Mouse (Mus musculus) ES-E14 (cell line): ENCODE data around the gene Arhgap28. TPM values are rescaled to one million over a fixed set of nuclear protein-coding genes. Genes with fewer than 3 reads are reported as not detected.

Experiments used
- DNase-seq: peaks from one replicate; pipeline ENCODE4 v3.0.0-alpha.2; 2013; ENCODE audit warnings: low read depth, low spot score
- H3K27ac ChIP-seq: 2 replicates; pipeline ENCODE4 v1.5.1; 2012; ENCODE audit warnings: low read depth, mild to moderate bottlenecking, low read length, moderate library complexity, mixed read lengths; ENCODE audit not compliant: poor library complexity, insufficient read depth, severe bottlenecking
- H3K36me3 ChIP-seq: 2 replicates; pipeline ENCODE4 v1.6.1; 2012; ENCODE audit warnings: mild to moderate bottlenecking, low read length, moderate library complexity, mixed read lengths; ENCODE audit not compliant: control insufficient read depth, poor library complexity, insufficient read depth, severe bottlenecking
- H3K4me1 ChIP-seq, 2 experiments: fragments of 150-350 bp in 1 of 2; sonication (generic) in 1 of 2; 2 replicates each; pipeline ENCODE4 v1.6.1; 2012; ENCODE audit warnings: low read length in 2 of 2, mild to moderate bottlenecking in 1 of 2, mixed read lengths in 1 of 2; ENCODE audit not compliant: control insufficient read depth in 2 of 2, insufficient read depth in 2 of 2, poor library complexity in 1 of 2
- H3K4me3 ChIP-seq, 2 experiments: fragments of 150-350 bp in 1 of 2; sonication (generic) in 1 of 2; 2 replicates each; pipeline ENCODE4 v1.5.1; 2012; ENCODE audit warnings: low read length in 2 of 2, low read depth in 1 of 2, mild to moderate bottlenecking in 1 of 2, mixed read lengths in 1 of 2; ENCODE audit not compliant: insufficient read depth in 1 of 2, poor library complexity in 1 of 2, severe bottlenecking in 1 of 2
- H3K9ac ChIP-seq: 2 replicates; pipeline ENCODE4 v1.6.1; 2012; ENCODE audit warnings: low read depth, mild to moderate bottlenecking, low read length, mixed read lengths; ENCODE audit not compliant: poor library complexity, insufficient read depth, severe bottlenecking
- H3K9me3 ChIP-seq: fragments of 150-350 bp; sonication (generic); 2 replicates; pipeline ENCODE4 v1.6.1; 2012; ENCODE audit warnings: low read depth, mild to moderate bottlenecking, low read length; ENCODE audit not compliant: control insufficient read depth, insufficient read depth
- CHD2 ChIP-seq: IDR thresholded peaks from 2 replicates; pipeline ENCODE4 v1.6.1; 2014; ENCODE audit warnings: mild to moderate bottlenecking, low read depth, low read length, inconsistent platforms
- HCFC1 ChIP-seq: IDR thresholded peaks from 2 replicates; pipeline ENCODE4 v1.6.1; 2012; ENCODE audit warnings: low read length, inconsistent platforms, borderline replicate concordance; ENCODE audit not compliant: insufficient read depth
- MAFK ChIP-seq: IDR thresholded peaks from 2 replicates; pipeline ENCODE4 v1.6.1; 2014; ENCODE audit warnings: mild to moderate bottlenecking, low read depth, low read length, inconsistent platforms; ENCODE audit not compliant: insufficient read depth
- ZC3H11A ChIP-seq: IDR thresholded peaks from 2 replicates; pipeline ENCODE4 v1.6.1; 2012; ENCODE audit warnings: low read depth, mild to moderate bottlenecking, inconsistent platforms, low read length, borderline replicate concordance
- ZNF384 ChIP-seq: IDR thresholded peaks from 2 replicates; pipeline ENCODE4 v1.6.1; 2012; ENCODE audit warnings: low read depth, low read length, inconsistent platforms
- in situ Hi-C, 2 experiments: fragments of 600-800 bp; cut with MboI; formaldehyde crosslinking; loops; one replicate each; pipeline ENCODE4 v1.15.1; 2025; ENCODE audit warnings: low sequenced_read_pairs in 2 of 2, inconsistent platforms in 1 of 2; ENCODE audit not compliant: unreplicated experiment in 2 of 2
- total RNA-seq: library from RNA; depleted of rRNA; stranded (reverse); fragments of 300-350 nt; gene quantifications from 2 replicates; pipeline ENCODE4 v1.2.3, GENCODE M21; 2012

Arhgap28 gene
- total RNA-seq, 1 experiment: 13.4 TPM

- no peak for DNase-seq
- no peak for TF ChIP-seq ZNF384
- TF ChIP-seq MAFK: no peak
- no peak for TF ChIP-seq ZC3H11A
- no peak for TF ChIP-seq CHD2
- no peak for TF ChIP-seq HCFC1
- H3K4me1 ChIP-seq: peaks cover 0 to 5% of the 10 kb centered on the region in 2 experiments; a peak in 1 of 4 replicates
- H3K9ac ChIP-seq: no peak overlapping the region
- H3K4me3 ChIP-seq: no peak overlapping the region
- in situ Hi-C loops: no loop called here
- H3K27ac ChIP-seq: no peak overlapping the region
- H3K36me3 ChIP-seq: no peaks in the 10 kb centered on the region
- H3K9me3 ChIP-seq: no peaks in the 10 kb centered on the region
These were observed 8.6 kb downstream of the Arhgap28 start for GRCm38 (mm10) chr17:67995277-67995819.

DNA sequence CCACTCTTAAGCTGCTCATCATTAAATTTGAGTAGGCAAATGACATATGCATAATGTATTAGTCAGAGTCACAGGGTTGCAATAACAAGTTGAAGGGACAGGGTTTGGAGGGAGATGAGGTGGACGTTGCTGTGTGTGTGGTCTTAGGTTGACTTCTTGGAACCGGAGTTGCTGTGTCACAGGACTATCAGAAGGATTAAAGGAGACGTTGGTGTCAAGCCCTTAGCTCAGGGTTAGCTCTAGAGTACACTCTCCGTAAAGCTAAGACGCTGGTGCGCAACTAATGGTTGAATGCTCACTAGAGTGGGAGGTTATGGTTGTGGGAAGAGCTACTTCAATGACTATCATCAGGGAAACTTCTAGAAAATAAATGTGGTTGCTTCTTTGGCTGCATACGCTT lies 9.1 kb downstream of the Arhgap28 start:
- H3K27ac ChIP-seq: no peak overlapping the region
- no peaks in the 10 kb centered on the region for H3K36me3 ChIP-seq
- H3K4me1 ChIP-seq: peaks cover 0 to 5% of the 10 kb centered on the region in 2 experiments; a peak in 1 of 4 replicates
- no peak overlapping the region for H3K9ac ChIP-seq
- TF ChIP-seq HCFC1 (no peak), ZC3H11A (no peak), ZNF384 (no peak)
- in situ Hi-C loops: no loop called here
- no peaks in the 10 kb centered on the region for H3K9me3 ChIP-seq
- no peak for DNase-seq
- no peak overlapping the region for H3K4me3 ChIP-seq

DNA sequence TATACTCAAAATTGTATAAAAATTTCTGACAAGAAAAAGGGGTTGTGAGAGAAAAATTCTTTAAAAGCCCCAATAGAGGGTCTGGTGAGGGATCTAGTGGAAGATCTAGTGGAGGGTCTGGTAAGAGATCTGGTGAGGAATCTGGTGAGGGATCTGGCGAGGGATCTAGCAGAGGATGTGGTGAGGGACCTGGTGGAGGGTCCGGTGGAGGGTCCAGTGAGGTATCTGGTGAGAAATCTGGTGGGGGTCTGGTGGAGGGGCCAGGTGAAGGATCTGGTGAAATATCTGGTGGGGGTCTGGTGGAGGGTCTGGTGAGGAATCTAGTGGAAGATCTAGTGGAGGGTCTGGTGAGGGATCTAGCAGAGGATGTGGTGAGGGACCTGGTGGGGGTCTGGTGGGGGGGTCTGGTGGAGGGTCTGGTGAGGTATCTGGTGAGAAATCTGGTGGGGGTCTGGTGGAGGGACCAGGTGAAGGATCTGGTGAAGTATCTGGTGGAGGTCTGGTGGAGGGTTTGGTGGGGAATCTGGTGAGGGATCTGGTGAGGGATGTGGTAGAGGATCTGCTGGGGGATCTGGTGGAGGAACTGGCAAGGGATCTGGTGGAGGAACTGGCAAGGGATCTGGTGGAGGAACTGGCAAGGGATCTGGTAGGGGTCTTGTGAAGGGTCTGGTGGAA lies 10.4 kb downstream of the Arhgap28 start:
- Histone ChIP-seq H3K36me3 (no peaks in the 10 kb centered on the region), H3K9ac (no peak overlapping the region), H3K4me3 (no peak overlapping the region), H3K4me1 (peaks cover 0 to 5% of the 10 kb centered on the region in 2 experiments; a peak in 1 of 4 replicates), H3K9me3 (no peaks in the 10 kb centered on the region), H3K27ac (no peak overlapping the region)
- no peak for TF ChIP-seq ZNF384
- in situ Hi-C loops: no loop called here
- no peak for DNase-seq

- H3K9me3 ChIP-seq: no peaks in the 10 kb centered on the region
- TF ChIP-seq MAFK (no peak), ZC3H11A (no peak), HCFC1 (no peak), CHD2 (no peak), ZNF384 (no peak)
- no peak overlapping the region for H3K9ac ChIP-seq
- no peak overlapping the region for H3K27ac ChIP-seq
- no peaks in the 10 kb centered on the region for H3K36me3 ChIP-seq
- in situ Hi-C loops: no loop called here
- H3K4me3 ChIP-seq: no peak overlapping the region
- no peak for DNase-seq
- no peaks in the 10 kb centered on the region for H3K4me1 ChIP-seq
These were observed 14.2 kb downstream of the Arhgap28 start for GRCm38 (mm10) chr17:67989716-67990115.
